Mouse (Mus musculus): ENCODE data around the gene Cryzl1.

Cryzl1 gene

DNA sequence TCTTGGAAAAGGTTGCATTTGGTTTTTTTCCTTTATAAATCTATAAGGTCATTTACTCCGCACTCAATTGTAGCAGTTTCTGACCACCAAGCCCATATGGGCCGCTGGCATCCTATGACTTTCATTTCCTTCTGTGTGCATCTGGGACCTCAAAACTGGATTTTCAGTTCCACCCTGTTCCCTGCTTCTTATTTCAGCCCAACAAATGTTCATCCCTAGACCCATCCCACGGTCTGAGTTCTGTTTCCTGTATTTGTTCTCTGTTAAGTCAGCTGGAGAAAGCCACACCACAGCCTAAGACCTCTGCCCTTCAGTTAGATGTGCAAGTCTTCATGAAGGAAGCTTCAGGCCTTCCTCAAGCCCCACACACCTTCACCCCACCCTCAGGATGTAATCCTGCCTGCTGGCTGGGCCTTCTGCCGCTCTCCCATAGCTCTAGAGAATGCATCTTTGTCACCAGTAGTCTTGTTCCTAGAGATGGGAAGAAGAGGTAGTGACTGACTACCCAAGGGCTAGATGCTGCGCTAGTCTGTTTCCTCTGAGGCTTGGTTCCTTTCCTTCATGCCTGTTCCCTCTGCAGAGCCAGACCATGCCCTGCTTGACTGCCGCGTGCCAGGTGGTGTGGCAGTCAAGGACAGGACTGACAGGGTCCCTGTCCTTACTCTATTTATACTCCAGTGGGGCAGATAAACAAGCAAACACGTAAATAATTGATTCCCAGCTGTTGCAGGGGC, 11.6 kb upstream of the Cryzl1 start:
- in situ Hi-C loops (cut with MboI), result no loop called here

GRCm38 (mm10) chr16:91738505-91738904, 9.7 kb upstream of the Cryzl1 start:
- in situ Hi-C loops (cut with MboI), result no loop called here

- in situ Hi-C loops (cut with MboI), result no loop called here
Measured at GRCm38 (mm10) chr16:91736046-91736816, 7.5 kb upstream of the Cryzl1 start.

GRCm38 (mm10) chr16:91734771-91735170, 6.0 kb upstream of the Cryzl1 start:
- in situ Hi-C loops (cut with MboI), result no loop called here

DNA sequence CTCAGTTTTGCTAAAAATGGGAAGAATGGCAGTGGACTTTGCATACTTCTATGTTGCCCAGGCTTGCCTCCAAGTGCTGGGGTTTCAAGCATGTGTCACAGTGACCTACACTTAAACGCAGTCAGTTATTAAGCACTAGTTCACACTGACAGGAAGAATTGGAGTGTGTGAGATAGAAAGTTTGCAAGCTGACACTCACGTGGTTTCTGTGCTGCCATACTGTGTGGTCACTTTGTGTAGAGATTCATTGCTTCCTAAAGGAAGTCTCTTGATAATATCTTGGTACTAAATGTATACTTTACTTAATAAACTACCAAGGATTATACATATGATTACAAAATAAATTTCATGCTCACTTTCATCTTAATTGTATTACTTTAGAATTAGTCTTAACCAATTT, 4.0 kb upstream of the Cryzl1 start:
- in situ Hi-C loops (cut with MboI), result no loop called here

GRCm38 (mm10) chr16:91730446-91730845, 1.7 kb upstream of the Cryzl1 start:
- in situ Hi-C loops (cut with MboI), result no loop called here

- in situ Hi-C loops (cut with MboI), result loop anchor here (10.0 kb wide), 1 partner anchor 185 kb away; no protein-coding TSS in a partner anchor
Measured at GRCm38 (mm10) chr16:91729821-91730441, 1.2 kb upstream of the Cryzl1 start.

DNA sequence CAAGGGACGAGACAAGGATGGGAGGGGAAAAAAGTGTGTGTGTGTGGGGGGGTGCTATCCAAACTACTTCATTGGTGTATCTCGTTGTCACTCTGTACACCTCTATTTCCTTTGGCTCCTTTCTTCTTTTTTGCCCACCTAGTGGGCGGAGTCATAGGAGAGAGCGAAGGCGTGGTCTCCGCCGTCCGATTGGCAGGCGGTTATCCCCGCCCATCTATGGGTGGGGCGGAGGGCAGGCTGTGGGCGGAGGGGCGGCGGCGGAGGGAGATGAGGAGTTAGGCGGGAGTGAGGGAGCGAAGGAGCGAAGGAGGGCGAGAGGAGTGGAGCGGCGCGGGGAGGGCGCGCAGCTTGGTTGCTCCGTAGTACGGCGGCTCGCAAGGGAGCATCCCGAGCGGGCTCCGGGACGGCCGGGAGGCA, 299 bp upstream of the Cryzl1 start, which contains the start of gene Itsn1:
Gene Itsn1, plus strand, starts transcription at position 216 of the 417 bp plus-strand sequence.
- in situ Hi-C loops (cut with MboI), result loop anchor here (10.0 kb wide), 1 partner anchor 186 kb away; no protein-coding TSS in a partner anchor

DNA sequence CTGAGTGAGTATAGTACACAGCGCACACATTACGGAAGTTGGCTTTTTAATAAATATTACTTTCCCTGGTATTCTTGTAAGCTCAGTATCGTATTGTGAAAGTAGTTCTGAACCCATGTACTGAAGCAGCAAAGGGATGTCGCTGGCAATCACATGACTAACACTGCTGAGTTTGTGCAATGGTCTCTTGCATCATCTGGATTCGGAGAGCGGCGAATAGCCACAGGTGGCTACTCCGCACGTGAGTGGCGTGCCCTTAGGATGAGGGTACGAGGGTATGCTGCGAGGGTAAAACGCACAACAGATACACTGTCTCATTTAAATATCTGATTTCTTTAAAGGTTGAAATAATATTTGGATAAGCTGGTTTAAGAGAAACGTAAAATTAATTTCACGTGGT, 1.3 kb downstream of the Cryzl1 start:
- in situ Hi-C loops (cut with MboI), result loop anchor here (10.0 kb wide), 1 partner anchor 187 kb away; no protein-coding TSS in a partner anchor

DNA sequence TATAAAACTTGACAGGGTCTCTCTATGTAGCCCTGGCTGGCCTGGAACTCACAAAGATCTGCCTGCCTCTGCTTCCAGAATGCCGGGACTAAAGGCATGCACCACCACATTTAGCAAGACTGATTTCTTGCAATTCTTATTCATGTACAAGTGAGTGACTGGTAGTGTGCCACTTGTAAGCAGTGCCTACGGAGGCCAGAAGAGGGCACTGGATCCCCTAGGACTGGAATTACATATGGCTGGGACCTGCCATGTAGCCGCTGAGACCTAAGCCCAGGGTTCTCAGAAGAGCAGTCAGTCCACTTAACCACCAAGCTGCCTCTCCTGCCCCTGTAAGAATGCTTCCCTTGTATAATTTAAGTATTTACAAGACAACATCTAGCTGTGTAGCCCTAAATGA, 4.5 kb downstream of the Cryzl1 start:
- in situ Hi-C loops (cut with MboI), result loop anchor here (10.0 kb wide), 1 partner anchor 191 kb away; no protein-coding TSS in a partner anchor

- in situ Hi-C loops (cut with MboI), result no loop called here
Measured at GRCm38 (mm10) chr16:91717399-91717798, 11.4 kb downstream of the Cryzl1 start.

- in situ Hi-C loops (cut with MboI), result no loop called here
Measured at GRCm38 (mm10) chr16:91716927-91717349, 11.8 kb downstream of the Cryzl1 start.

DNA sequence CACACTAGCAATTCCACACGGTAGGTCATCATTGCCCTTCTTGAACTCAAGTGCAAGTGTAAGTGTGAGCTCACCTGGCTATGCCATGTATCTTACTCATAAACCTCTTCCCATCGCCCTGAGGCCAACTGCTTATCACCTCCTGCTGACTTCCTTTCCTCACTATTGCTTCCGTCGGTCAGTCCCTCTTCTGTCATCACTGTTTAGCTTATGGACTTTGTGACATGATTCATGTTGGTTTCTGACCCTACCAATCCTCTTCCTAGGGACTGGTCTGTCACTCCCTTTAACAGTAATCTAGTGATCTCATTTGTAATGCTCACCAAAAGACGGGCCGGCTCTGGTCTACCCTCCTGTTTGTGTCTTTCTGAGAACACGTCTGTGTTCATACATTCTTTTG, 18.5 kb downstream of the Cryzl1 start:
- in situ Hi-C loops (cut with MboI), result no loop called here

DNA sequence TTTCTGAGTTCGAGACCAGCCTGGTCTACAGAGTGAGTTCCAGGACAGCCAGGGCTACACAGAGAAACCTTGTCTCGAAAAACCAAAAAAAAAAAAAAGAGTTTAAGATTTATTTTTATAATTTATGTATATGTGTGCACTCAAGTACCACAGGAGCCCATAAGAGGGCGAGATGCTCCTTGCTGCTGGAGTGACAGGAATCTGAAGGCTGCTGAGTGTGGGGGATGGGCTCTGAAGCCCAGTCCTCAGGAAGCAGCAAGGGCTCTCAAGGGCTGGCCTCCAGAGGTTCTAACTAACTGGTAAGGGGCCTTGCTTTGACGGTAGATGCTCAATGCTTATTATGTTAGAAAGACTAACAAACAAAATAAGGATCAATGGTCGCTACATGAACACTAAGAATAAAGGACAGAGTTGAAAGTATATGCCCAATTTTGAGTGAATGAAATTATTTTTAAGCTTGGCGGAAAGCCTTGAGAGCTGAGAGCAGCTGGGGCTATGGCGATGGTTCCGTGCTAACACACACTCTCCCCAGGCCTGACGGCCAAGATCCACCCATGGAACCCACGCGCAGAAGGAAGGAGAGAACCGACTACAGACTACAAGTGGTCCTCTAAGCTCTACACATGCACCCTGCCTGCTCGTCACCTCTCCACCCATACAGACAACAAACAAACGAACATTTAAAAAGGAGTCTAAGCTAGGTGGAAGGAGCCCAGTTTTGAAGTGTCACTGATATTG, 24.0 kb downstream of the Cryzl1 start:
- in situ Hi-C loops (cut with MboI), result no loop called here

GRCm38 (mm10) chr16:91702771-91703188, 26.0 kb downstream of the Cryzl1 start:
- in situ Hi-C loops (cut with MboI), result no loop called here

GRCm38 (mm10) chr16:91701908-91702307, 26.9 kb downstream of the Cryzl1 start:
- in situ Hi-C loops (cut with MboI), result no loop called here

GRCm38 (mm10) chr16:91698995-91699394, 29.8 kb downstream of the Cryzl1 start:
- in situ Hi-C loops (cut with MboI), result no loop called here

DNA sequence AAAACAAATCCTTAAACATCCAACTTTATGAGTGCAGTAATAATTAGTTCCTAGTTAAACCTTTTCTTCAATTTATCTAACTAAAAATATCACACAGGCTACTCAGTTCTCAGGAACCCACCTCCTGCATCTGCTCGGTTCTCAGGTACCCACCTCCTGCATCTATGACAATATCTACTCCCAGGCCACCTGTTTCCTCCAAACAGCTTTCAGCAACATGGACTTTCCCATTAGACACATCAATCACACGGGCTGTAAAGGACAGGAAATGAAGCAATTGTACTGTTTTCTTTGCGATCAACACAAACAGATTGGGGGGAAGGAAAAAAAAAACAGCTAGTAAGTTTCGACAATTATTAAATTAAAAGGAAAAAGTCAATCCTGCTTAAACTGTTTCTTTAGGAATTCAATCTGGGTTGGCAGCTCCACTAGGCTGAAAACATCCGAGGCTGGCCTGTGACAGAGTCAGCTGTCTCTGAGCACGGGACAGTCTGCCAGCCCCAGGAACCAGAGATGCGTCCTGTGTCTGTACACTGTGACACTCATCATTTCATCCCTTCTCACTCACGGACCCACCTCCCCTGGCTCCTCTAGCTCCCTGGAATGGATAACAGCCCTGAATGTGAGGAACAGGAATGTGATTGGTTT, 33.5 kb downstream of the Cryzl1 start:
- in situ Hi-C loops (cut with MboI), result no loop called here

GRCm38 (mm10) chr16:91694455-91695084, 34.2 kb downstream of the Cryzl1 start:
- in situ Hi-C loops (cut with MboI), result no loop called here

DNA sequence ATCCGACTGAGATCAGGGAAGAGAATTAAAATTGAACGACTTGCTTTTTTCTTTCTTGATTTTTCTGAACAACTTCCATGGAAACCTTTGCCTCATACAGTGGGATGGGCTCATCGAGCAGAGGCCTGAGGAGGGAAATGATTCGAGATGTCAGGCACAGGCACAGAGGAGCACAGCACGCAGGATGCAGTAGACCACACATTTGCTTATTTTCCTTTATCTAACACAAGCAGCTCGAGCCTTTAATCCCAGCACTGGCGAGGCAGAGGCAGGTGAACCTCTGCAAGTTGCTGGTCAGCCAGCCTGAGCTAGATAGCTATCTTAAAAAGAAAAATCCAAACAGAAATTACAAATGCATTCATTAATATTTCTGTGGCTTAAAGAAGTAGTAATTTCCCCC, 39.0 kb downstream of the Cryzl1 start:
- in situ Hi-C loops (cut with MboI), result no loop called here
